Mouse (Mus musculus): ENCODE data around the gene Slc22a7. TPM values are rescaled to one million over a fixed set of nuclear protein-coding genes. Genes with fewer than 3 reads are reported as not detected.
A peak's percentile ranks its signal among the peaks of the same experiment; 100 is the strongest.

The Slc22a7 gene
- polyA plus RNA-seq, 1 experiment from 2014 or later = not detected

DNA sequence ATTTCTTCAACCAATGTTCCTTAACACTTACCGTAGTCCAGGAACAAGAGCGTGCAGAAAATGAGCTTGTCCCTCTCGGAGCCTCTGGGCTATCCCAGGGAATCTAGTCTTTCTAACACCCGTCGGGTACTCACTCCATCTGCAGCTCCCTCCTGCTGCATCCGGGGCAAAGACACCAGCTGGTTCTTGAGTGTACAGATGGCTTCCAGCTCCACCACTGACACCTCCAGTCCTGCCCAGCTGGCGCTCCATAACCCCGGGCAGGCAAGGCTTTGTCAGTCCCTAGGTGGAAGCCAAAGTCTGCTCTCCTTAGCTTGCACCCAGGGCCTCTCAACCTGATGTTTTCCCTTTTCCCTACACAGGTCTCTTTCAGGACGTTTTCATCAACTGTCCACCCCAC, 29.6 kb upstream of the Slc22a7 start:
- H3K9me3 ChIP-seq (ENCODE audit: control insufficient read depth, low read depth, low read length) = no peaks in the 10 kb centered on the region
- no peak overlapping the region for H3K9ac ChIP-seq (replicated peaks; ENCODE audit: low read depth, low read length)
- H3K4me1 ChIP-seq (ENCODE audit: control insufficient read depth, insufficient read depth, low read length) = no peaks in the 10 kb centered on the region
- no peaks in the 10 kb centered on the region for H3K27me3 ChIP-seq (ENCODE audit: control insufficient read depth, insufficient read depth, low read length)
- no peaks in the 10 kb centered on the region for H3K36me3 ChIP-seq (ENCODE audit: control insufficient read depth, insufficient read depth, low read length)
- H3K27ac ChIP-seq (ENCODE audit: low read length) = no peak overlapping the region
- no peak for ATAC-seq (ENCODE audit: insufficient number of reproducible peaks, insufficient read depth, low FRiP score, low read depth)
- no peak overlapping the region for H3K4me3 ChIP-seq (ENCODE audit: low read depth, low read length)
- WGBS = 62% methylated on average over 9 of the region's 9 CpGs
- no peak overlapping the region for H3K4me2 ChIP-seq (replicated peaks; ENCODE audit: low read depth, low read length)

DNA sequence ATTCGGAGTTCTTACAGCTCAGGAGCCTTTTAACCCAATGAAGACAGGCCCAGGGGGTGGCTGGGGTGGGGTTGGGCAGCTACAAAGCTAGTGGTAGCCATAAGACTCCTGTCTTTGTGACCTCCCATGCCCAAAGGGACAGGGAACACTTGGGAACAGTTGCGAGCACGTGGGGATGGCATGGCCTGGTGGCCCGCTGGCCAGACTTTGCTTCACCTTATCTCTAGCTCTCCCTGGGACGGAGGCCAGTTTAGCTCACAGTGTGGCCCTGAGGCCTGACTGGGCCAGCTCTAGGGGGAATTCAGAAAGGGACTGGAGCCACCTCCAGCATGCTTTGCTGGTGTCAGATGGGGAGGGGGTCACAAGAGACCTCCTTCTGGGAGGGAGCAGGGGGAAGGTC, 24.0 kb upstream of the Slc22a7 start:
- peaks cover 6% of the 10 kb centered on the region for H3K4me1 ChIP-seq (ENCODE audit: control insufficient read depth, insufficient read depth, low read length)
- no peak; the same call in 1 of the 2 replicates for ATAC-seq (ENCODE audit: insufficient number of reproducible peaks, insufficient read depth, low FRiP score, low read depth)
- H3K27me3 ChIP-seq (ENCODE audit: control insufficient read depth, insufficient read depth, low read length) = peaks cover 21% of the 10 kb centered on the region; the same call in 1 of the 2 replicates
- 76% methylated on average over 5 of the region's 5 CpGs for WGBS
- H3K4me3 ChIP-seq (ENCODE audit: low read depth, low read length) = no peak overlapping the region
- H3K9me3 ChIP-seq (ENCODE audit: control insufficient read depth, low read depth, low read length) = no peaks in the 10 kb centered on the region
- no peak overlapping the region for H3K4me2 ChIP-seq (replicated peaks; ENCODE audit: low read depth, low read length)
- no peak overlapping the region for H3K27ac ChIP-seq (ENCODE audit: low read length)
- H3K9ac ChIP-seq (replicated peaks; ENCODE audit: low read depth, low read length) = no peak overlapping the region
- no peaks in the 10 kb centered on the region for H3K36me3 ChIP-seq (ENCODE audit: control insufficient read depth, insufficient read depth, low read length)

DNA sequence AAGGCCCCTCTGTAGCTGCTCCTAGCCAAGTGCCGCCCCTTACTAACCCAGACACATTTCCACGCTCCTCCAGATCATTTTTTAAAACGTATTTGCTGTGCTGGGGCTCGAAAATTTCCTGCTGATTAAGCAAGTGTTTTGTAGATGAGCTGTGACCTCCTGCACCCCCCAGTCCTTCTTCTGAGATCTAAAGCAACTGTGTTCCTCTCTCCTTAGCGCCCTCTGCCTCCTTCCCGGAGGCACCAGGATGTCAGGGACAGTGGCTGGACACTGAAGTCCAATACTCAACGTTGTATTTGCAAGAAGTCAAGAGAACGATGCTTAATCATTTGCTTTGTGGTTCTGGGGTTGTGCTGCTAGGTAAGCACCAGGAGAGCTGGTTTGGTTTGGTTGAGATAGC, 23.1 kb upstream of the Slc22a7 start:
- Histone ChIP-seq H3K9me3 (ENCODE audit: control insufficient read depth, low read depth, low read length) (no peaks in the 10 kb centered on the region), H3K4me1 (ENCODE audit: control insufficient read depth, insufficient read depth, low read length) (peaks cover 6% of the 10 kb centered on the region), H3K36me3 (ENCODE audit: control insufficient read depth, insufficient read depth, low read length) (no peaks in the 10 kb centered on the region), H3K9ac (replicated peaks; ENCODE audit: low read depth, low read length) (no peak overlapping the region), H3K4me3 (ENCODE audit: low read depth, low read length) (peak overlapping the region; percentile 30), H3K27ac (ENCODE audit: low read length) (no peak overlapping the region), H3K27me3 (ENCODE audit: control insufficient read depth, insufficient read depth, low read length) (peaks cover 21% of the 10 kb centered on the region), H3K4me2 (replicated peaks; ENCODE audit: low read depth, low read length) (peak overlapping the region; percentile 57)
- ATAC-seq (ENCODE audit: insufficient number of reproducible peaks, insufficient read depth, low FRiP score, low read depth) = no peak
- 8% methylated on average over 8 of the region's 8 CpGs for WGBS

DNA sequence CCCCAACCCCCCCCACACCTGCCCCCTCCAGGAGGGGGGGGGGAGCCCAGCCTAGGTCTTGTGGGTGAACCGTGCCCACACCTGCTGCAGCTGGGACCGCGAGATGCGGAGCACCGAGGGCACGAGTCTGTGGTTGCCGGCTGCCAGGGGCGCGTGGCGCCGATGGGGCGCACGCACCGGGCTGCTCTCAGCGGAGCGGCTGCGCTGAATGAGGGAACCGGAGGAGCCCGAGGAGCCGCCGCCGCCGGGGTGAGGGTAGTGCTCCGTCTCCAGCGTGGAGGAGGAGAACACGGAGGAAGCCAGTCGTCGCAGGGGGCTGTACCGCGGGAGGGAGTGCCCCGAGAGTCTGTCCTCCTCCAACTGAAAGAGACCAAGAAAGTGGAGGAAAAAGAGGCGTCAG, 22.4 kb upstream of the Slc22a7 start:
- no peak for ATAC-seq (ENCODE audit: insufficient number of reproducible peaks, insufficient read depth, low FRiP score, low read depth)
- Histone ChIP-seq H3K27ac (ENCODE audit: low read length) (no peak overlapping the region), H3K9me3 (ENCODE audit: control insufficient read depth, low read depth, low read length) (no peaks in the 10 kb centered on the region), H3K36me3 (ENCODE audit: control insufficient read depth, insufficient read depth, low read length) (no peaks in the 10 kb centered on the region), H3K27me3 (ENCODE audit: control insufficient read depth, insufficient read depth, low read length) (peaks cover 26% of the 10 kb centered on the region), H3K9ac (replicated peaks; ENCODE audit: low read depth, low read length) (0 out of 2 replicates have a peak overlapping the region, but pooled peaks have one; percentile 18), H3K4me3 (ENCODE audit: low read depth, low read length) (peak overlapping the region; percentile 30), H3K4me2 (replicated peaks; ENCODE audit: low read depth, low read length) (peak overlapping the region; percentile 57), H3K4me1 (ENCODE audit: control insufficient read depth, insufficient read depth, low read length) (peaks cover 9% of the 10 kb centered on the region)
- WGBS = under 1% methylated on average over 32 of the region's 32 CpGs

- Histone ChIP-seq H3K9me3 (ENCODE audit: control insufficient read depth, low read depth, low read length) (no peaks in the 10 kb centered on the region), H3K4me1 (ENCODE audit: control insufficient read depth, insufficient read depth, low read length) (peaks cover 28% of the 10 kb centered on the region), H3K27me3 (ENCODE audit: control insufficient read depth, insufficient read depth, low read length) (peaks cover 30% of the 10 kb centered on the region), H3K4me3 (ENCODE audit: low read depth, low read length) (no peak overlapping the region), H3K36me3 (ENCODE audit: control insufficient read depth, insufficient read depth, low read length) (no peaks in the 10 kb centered on the region), H3K4me2 (replicated peaks; ENCODE audit: low read depth, low read length) (no peak overlapping the region), H3K27ac (ENCODE audit: low read length) (no peak overlapping the region), H3K9ac (replicated peaks; ENCODE audit: low read depth, low read length) (no peak overlapping the region)
- WGBS = 37% methylated on average over 3 of the region's 3 CpGs
- ATAC-seq (ENCODE audit: insufficient number of reproducible peaks, insufficient read depth, low FRiP score, low read depth) = no peak
These were observed 20.2 kb upstream of the Slc22a7 start for GRCm38 (mm10) chr17:46458439-46458838.

- 11% methylated on average over 10 of the region's 10 CpGs for whole genome bisulfite sequencing
- Histone ChIP-seq H3K4me1 (ENCODE audit: control insufficient read depth, insufficient read depth, low read length) (peaks cover 28% of the 10 kb centered on the region), H3K9ac (replicated peaks; ENCODE audit: low read depth, low read length) (no peak overlapping the region), H3K36me3 (ENCODE audit: control insufficient read depth, insufficient read depth, low read length) (no peaks in the 10 kb centered on the region), H3K4me3 (ENCODE audit: low read depth, low read length) (no peak overlapping the region), H3K9me3 (ENCODE audit: control insufficient read depth, low read depth, low read length) (no peaks in the 10 kb centered on the region), H3K4me2 (replicated peaks; ENCODE audit: low read depth, low read length) (no peak overlapping the region), H3K27me3 (ENCODE audit: control insufficient read depth, insufficient read depth, low read length) (peaks cover 30% of the 10 kb centered on the region), H3K27ac (ENCODE audit: low read length) (no peak overlapping the region)
- ATAC-seq (ENCODE audit: insufficient number of reproducible peaks, insufficient read depth, low FRiP score, low read depth) = 0 out of 2 replicates have a peak, but pooled peaks have one; percentile 29
These were observed 19.5 kb upstream of the Slc22a7 start for GRCm38 (mm10) chr17:46457791-46458190.

- Histone ChIP-seq H3K4me2 (replicated peaks; ENCODE audit: low read depth, low read length) (peak overlapping the region; percentile 71), H3K27ac (ENCODE audit: low read length) (no peak overlapping the region), H3K4me1 (ENCODE audit: control insufficient read depth, insufficient read depth, low read length) (peaks cover 21% of the 10 kb centered on the region), H3K27me3 (ENCODE audit: control insufficient read depth, insufficient read depth, low read length) (peaks cover 23% of the 10 kb centered on the region), H3K4me3 (ENCODE audit: low read depth, low read length) (peak overlapping the region; percentile 33), H3K36me3 (ENCODE audit: control insufficient read depth, insufficient read depth, low read length) (no peaks in the 10 kb centered on the region), H3K9ac (replicated peaks; ENCODE audit: low read depth, low read length) (no peak overlapping the region), H3K9me3 (ENCODE audit: control insufficient read depth, low read depth, low read length) (no peaks in the 10 kb centered on the region)
- 2% methylated on average over 33 of the region's 33 CpGs for WGBS
- peak; percentile 68 for ATAC-seq (ENCODE audit: insufficient number of reproducible peaks, insufficient read depth, low FRiP score, low read depth)
These were observed 16.9 kb upstream of the Slc22a7 start for GRCm38 (mm10) chr17:46455110-46455691.

DNA sequence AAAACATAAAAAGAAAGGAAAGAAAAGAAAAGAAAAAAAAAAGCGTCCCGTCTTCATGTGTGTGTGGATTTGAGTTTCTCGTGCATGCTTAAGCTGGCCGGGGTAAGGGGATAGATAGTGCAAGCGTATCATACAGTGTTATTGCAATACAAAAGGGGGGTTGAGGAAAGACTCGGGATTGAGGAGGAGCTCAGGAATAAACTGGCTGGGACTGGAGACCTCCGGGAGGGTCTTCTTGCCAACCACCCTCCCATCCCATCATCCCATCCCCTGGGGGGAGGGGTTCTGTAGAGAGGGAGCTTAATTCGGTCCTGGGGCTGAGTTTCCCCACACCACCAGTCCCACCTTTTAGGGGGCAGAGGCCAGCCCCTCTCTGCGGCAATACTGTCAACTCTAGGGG, 16.3 kb upstream of the Slc22a7 start:
- Histone ChIP-seq H3K27me3 (ENCODE audit: control insufficient read depth, insufficient read depth, low read length) (peaks cover 16% of the 10 kb centered on the region), H3K36me3 (ENCODE audit: control insufficient read depth, insufficient read depth, low read length) (no peaks in the 10 kb centered on the region), H3K27ac (ENCODE audit: low read length) (no peak overlapping the region), H3K4me3 (ENCODE audit: low read depth, low read length) (peak overlapping the region; percentile 33), H3K4me2 (replicated peaks; ENCODE audit: low read depth, low read length) (peak overlapping the region; percentile 71), H3K9me3 (ENCODE audit: control insufficient read depth, low read depth, low read length) (no peaks in the 10 kb centered on the region), H3K9ac (replicated peaks; ENCODE audit: low read depth, low read length) (no peak overlapping the region), H3K4me1 (ENCODE audit: control insufficient read depth, insufficient read depth, low read length) (peaks cover 21% of the 10 kb centered on the region)
- 3% methylated on average over 9 of the region's 9 CpGs for WGBS
- ATAC-seq (ENCODE audit: insufficient number of reproducible peaks, insufficient read depth, low FRiP score, low read depth) = no peak

DNA sequence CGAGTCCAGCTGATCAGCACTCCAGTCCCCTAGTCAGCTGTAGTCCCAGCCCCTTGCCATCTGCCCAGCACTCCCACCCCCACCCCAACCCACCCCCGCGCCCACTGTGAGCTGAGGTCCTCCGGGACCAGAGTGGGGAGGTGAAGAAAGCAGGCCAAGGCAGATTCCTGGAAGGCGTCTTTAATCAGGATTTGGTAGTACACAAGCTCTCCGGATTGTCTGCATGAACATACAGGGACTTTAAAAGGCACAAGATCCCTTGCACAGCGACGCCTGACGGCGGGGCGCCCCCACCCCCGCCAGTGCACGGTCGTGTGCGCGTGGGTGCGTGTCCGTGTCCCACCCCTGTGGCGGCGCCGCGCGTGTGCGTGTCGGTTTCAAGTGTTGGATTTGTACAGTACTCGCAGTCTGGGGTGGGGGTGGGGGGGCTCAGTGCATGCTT, 15.7 kb upstream of the Slc22a7 start:
- Histone ChIP-seq H3K36me3 (ENCODE audit: control insufficient read depth, insufficient read depth, low read length) (no peaks in the 10 kb centered on the region), H3K27ac (ENCODE audit: low read length) (no peak overlapping the region), H3K4me2 (replicated peaks; ENCODE audit: low read depth, low read length) (peak overlapping the region; percentile 71), H3K4me3 (ENCODE audit: low read depth, low read length) (peak overlapping the region; percentile 33), H3K9ac (replicated peaks; ENCODE audit: low read depth, low read length) (no peak overlapping the region), H3K4me1 (ENCODE audit: control insufficient read depth, insufficient read depth, low read length) (peaks cover 21% of the 10 kb centered on the region), H3K9me3 (ENCODE audit: control insufficient read depth, low read depth, low read length) (no peaks in the 10 kb centered on the region), H3K27me3 (ENCODE audit: control insufficient read depth, insufficient read depth, low read length) (peaks cover 16% of the 10 kb centered on the region; the same call in 1 of the 2 replicates)
- 1% methylated on average over 26 of the region's 26 CpGs for WGBS
- ATAC-seq (ENCODE audit: insufficient number of reproducible peaks, insufficient read depth, low FRiP score, low read depth) = no peak
